Mouse (Mus musculus): ENCODE measurements around the gene Cacul1. TPM values are rescaled to one million over a fixed set of nuclear protein-coding genes. Genes with fewer than 3 reads are reported as not detected.

Gene Cacul1
- total RNA-seq, 4 experiments from 2014 or later: 31.3 to 34.7 (median 32.7) TPM

DNA sequence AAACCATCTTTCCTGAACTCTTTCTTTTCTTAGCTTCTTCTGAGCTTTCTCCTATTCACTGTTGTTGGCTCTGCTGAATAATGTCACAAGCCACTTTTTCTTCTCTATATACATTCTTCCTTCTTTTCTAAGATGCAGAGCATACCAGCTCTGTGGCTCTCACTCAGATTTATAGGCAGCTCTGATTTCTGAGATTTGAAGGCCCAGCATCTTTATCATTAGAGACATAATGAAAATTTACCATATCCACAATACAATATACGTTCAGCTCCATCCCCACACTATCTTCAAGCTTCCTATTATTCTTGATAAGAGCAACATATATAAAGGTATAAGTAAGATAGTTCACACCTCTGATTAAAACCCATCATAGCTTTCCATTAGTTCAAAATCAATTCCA, 50.7 kb downstream of the Cacul1 start:
- no peak for DNase-seq (ENCODE audit: low spot score in 2 of 2)

DNA sequence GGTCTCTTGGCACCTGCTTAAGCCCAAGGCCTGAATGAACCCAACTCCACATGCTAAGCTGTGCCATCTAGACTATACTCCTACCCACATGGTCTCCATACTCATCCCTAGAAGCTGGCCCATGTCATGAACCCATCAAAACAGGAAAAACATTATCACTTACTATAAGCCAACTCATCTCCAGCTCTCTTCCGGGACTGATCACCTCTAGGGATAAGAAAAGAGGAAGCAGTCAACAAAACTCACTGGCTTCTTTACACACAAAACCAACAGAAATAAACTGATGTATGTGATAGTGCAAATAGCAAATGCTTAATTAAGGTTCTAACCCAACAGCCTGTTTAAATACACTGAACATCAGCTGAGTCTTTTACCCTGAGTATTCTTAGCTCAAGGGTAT, 51.5 kb downstream of the Cacul1 start:
- DNase-seq (ENCODE audit: low spot score in 2 of 2): no peak

- no peak for DNase-seq (ENCODE audit: low spot score in 2 of 2)
These were observed 52.2 kb downstream of the Cacul1 start for GRCm38 (mm10) chr19:60528602-60529001.

- no peak for DNase-seq (ENCODE audit: low spot score in 2 of 2)
These were observed 53.9 kb downstream of the Cacul1 start for GRCm38 (mm10) chr19:60526876-60527275.

DNA sequence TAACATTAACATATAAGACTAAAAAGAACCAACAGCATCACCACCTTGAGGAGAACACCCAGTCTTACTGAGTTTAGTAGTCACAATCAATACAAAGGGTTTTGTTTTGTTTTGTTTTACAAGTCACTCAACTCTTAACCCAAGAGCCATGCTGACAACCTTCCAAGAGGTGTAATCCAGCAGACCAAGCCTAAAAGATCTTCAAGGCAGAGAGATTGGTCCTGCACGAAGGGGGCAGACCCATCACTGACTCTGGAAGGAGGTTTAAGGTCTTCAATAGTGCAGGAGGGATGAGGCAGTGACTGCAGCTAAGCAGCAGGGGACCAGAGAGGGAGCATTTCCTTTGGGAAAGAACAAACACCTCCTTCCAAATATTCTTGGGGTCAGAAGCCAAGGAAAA, 55.7 kb downstream of the Cacul1 start:
- DNase-seq (ENCODE audit: low spot score in 2 of 2): no peak

- no peak for DNase-seq (ENCODE audit: low spot score in 2 of 2)
These were observed 56.1 kb downstream of the Cacul1 start for GRCm38 (mm10) chr19:60524678-60525077.

DNA sequence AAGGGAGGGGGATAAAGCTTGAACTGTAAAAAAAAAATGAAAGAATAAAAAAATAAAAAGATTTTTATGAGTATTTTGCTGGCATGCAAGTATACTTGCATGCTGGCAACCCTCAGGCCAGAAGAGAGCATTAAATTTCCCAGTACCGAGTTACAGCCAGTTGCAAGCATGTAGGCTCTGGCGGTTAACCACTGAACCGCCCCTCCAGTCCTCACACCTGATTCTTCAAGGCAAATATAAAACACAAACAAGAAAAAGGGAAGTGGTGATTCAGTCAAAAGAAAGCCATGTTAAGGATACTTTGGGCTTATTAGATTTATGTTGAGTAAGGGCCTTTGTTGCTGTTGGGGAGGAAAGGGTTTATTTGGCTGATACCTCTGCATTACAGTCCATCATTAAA, 60.7 kb downstream of the Cacul1 start:
- DNase-seq (ENCODE audit: low spot score in 2 of 2): no peak

DNA sequence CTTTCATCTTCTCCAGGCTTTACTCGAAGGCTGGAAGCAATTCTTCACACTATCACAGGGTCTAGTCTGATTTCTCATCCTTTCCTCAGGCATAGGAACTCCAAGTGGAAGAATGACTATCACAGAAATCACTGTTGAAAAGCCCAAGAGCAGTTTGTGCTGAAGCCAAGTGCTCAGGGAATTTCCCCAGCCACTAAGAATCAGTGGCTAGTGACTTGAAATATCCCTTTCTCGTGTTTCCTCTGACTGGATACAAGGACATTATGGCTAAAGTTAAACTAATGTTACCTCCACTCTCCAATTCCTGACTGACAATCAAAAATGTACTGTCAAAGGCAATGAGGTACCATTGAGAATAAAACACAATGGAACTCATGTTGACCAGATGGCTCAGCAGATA, 65.8 kb downstream of the Cacul1 start:
- DNase-seq (ENCODE audit: low spot score in 2 of 2): no peak

DNA sequence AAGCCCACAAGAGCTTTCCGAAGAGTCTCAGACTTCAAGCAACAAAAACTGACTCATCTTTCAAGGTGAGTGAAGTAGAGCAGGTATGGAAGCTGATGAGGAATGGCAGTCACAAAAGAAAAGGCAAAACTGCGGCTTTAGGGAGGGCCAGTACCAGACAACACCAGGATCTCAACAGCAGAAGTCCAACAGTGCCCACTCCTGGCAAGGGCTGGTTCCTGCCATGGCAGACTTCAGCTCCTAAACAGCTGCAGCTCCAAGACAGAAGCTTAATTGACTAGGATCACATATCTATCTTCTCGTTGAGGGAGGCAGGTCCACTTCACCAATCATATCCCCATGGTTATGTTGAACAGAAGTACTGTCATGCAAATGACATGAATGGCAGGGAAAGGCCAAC, 67.4 kb downstream of the Cacul1 start:
- no peak for DNase-seq (ENCODE audit: low spot score in 2 of 2)

GRCm38 (mm10) chr19:60500209-60500608, 80.6 kb downstream of the Cacul1 start:
- DNase-seq (ENCODE audit: low spot score in 2 of 2): no peak

DNA sequence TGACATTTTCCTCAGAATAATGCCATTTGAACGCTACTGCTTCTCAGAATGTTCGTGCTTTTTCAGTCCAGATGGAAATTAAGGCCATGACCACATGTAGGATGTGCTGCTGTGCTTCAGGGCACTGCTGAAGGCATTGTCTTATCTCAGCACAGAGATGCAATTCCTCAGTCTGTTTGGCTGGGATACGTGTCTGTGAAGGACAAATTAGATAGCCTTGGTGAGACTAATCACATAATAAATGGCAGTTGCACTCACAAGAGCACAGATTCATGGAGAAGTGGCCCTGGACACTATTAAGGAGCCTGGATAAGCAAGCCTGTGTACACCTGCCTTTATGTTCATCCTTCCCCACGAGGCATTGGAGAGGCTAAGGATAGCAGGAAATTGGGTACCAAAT, 83.7 kb downstream of the Cacul1 start:
- no peak for DNase-seq (ENCODE audit: low spot score in 2 of 2)

DNA sequence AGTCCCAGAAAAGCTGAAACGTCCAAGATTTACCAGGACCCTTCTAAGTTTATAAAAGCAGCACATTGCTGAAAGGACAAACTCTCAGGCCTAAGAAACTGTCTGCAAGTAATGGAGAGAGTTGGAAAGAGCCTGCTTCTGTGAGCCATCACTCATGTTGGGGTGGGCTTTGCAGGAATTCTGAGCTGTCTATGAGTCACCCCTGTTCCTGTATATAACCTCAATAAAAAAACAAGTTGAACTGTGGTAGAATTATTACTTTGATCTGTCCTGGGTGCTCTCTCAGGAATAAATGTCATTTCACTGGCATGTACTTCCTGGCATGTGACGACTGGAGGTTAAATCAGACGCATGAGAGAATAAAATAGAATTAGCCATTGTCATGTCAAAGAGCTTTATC, 85.1 kb downstream of the Cacul1 start:
- DNase-seq (ENCODE audit: low spot score in 2 of 2): no peak

GRCm38 (mm10) chr19:60489566-60489965, 91.3 kb downstream of the Cacul1 start:
- DNase-seq (ENCODE audit: low spot score in 2 of 2): no peak

- no peak for DNase-seq (ENCODE audit: low spot score in 2 of 2)
These were observed 95.6 kb downstream of the Cacul1 start for GRCm38 (mm10) chr19:60485261-60485660.

DNA sequence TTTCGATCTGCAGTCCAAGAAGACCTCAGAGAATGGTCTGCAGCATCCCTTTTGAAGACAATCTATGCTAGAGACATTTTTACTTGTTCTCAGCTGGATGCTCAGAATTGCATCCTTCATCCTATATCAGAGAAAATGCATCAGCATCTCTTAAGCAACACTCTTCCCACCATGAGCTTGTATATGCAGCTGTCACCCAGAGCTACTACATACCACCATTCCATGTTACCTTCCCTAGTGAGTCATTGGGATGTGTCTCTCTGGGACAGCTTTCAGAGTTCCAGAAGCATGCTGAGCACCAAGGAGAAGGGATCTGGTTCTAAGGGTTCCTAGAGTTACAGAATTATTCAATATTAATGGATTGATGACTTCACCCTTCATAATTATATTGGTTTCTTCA, 102.0 kb downstream of the Cacul1 start:
- no peak for DNase-seq (ENCODE audit: low spot score in 2 of 2)

DNA sequence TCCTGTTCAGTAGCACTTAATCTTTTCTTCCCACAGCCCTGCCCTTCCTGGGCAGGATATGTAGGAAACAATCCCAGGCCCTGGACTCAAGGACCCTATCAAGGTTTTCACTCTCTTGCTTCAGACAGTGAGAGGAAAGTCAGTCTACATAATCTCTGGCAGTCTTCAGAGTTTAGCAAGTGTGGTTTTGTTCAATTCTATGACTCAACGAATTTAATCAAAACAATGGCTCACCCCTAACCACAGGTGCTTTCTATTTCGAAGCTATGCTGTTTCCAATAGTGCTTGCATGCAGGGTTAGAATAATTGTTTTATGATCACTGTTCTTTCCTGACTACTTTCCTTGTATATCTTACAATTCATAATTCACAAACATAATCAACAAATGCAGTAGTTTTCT, 103.0 kb downstream of the Cacul1 start:
- no peak for DNase-seq (ENCODE audit: low spot score in 2 of 2)

Small RNAs within 50 kb of the gene (microRNA-seq; reads per million reads assigned to microRNA genes)
- not detected for gene Gm25238

Other genes with a start within 250 kb of the Cacul1 start
- gene Prlhr, start 112.7 kb downstream of the Cacul1 start, total RNA-seq (2022): not detected
- under 1 TPM in 1 of 4 experiments, not detected in 3; 0.11 TPM for gene Nanos1, start 175.0 kb upstream of the Cacul1 start, total RNA-seq (2022)
- 10 to 100 TPM; 73.2 to 97.8 (median 91.5) TPM for gene Eif3a, start 209.6 kb upstream of the Cacul1 start, total RNA-seq (2022)
- gene Fam45a, start 230.6 kb upstream of the Cacul1 start, total RNA-seq (2022): 10 to 100 TPM in 1 of 4 experiments, 1 to 10 TPM in 3; 7.8 to 10.3 (median 9.5) TPM